Mouse (Mus musculus): Measurements from ENCODE around the gene Dlg2. TPM values are rescaled to one million over a fixed set of nuclear protein-coding genes. Genes with fewer than 3 reads are reported as not detected.

The Dlg2 gene
- polyA plus RNA-seq, 1 experiment: 0.01 TPM

- H3K36me3 ChIP-seq (ENCODE audit: control insufficient read depth, insufficient read depth): no peaks in the 10 kb centered on the region
- TF ChIP-seq CTCF (IDR thresholded peaks at IDR 0.05; ENCODE audit: control insufficient read depth, insufficient read depth, insufficient read length) (no peak), MYOD1 (IDR thresholded peaks at IDR 0.05; ENCODE audit: control insufficient read depth, insufficient read length, low read depth) (no peak), CEBPB (IDR thresholded peaks at IDR 0.05; ENCODE audit: low read depth) (no peak), MAX (IDR thresholded peaks at IDR 0.05) (no peak)
Observed at GRCm38 (mm10) chr7:91567423-91567822, 1091.0 kb downstream of the Dlg2 start.

GRCm38 (mm10) chr7:91570969-91571368 lies 1094.5 kb downstream of the Dlg2 start:
- Histone ChIP-seq H3K4me3 (ENCODE audit: insufficient read depth, poor library complexity, severe bottlenecking) (no peak overlapping the region), H3K79me3 (ENCODE audit: low read depth) (no peaks in the 10 kb centered on the region), H3K36me3 (ENCODE audit: control insufficient read depth, insufficient read depth) (no peaks in the 10 kb centered on the region), H3K27me3 (ENCODE audit: control insufficient read depth, insufficient read depth, insufficient read length) (no peaks in the 10 kb centered on the region), H3ac (ENCODE audit: control insufficient read depth, insufficient read length, low read depth) (no peak overlapping the region), H3K79me2 (ENCODE audit: control insufficient read depth, insufficient read depth) (no peaks in the 10 kb centered on the region)
- no peak for TF ChIP-seq FOSL1 (IDR thresholded peaks at IDR 0.05; ENCODE audit: insufficient read depth, low read length, poor library complexity, severe bottlenecking)

More at GRCm38 (mm10) chr7:91567423-91567822, 1091.0 kb downstream of the Dlg2 start:
- Histone ChIP-seq H3K79me3 (ENCODE audit: low read depth) (no peaks in the 10 kb centered on the region), H3K4me3 (ENCODE audit: insufficient read depth, poor library complexity, severe bottlenecking) (no peak overlapping the region), H3K79me2 (ENCODE audit: control insufficient read depth, insufficient read depth) (no peaks in the 10 kb centered on the region), H3K27me3 (ENCODE audit: control insufficient read depth, insufficient read depth, insufficient read length) (no peaks in the 10 kb centered on the region), H3ac (ENCODE audit: control insufficient read depth, insufficient read length, low read depth) (no peak overlapping the region)

DNA sequence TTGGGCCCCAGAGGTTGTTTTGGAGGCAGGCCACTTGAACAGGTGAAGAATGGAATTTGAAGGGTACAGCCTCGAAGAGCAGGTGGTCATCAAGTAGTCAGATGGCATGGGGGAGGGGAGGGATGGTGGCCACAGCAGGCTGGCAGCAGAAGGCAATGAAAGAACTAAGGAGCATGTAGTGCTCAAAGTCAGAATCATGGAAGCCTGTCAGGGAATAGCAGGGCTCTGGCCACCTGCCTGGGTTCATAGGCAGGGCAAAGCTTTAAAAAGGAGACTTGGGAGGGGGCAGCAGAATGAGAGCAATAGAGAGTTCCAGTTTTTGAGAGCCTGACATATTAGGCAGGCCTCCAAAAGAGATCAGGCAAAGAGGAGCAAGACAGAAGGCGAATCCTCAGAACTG lies 1096.2 kb downstream of the Dlg2 start:
- no peak overlapping the region for H3K4me3 ChIP-seq (ENCODE audit: insufficient read depth, poor library complexity, severe bottlenecking)
- H3K79me2 ChIP-seq (ENCODE audit: control insufficient read depth, insufficient read depth): no peaks in the 10 kb centered on the region
- no peaks in the 10 kb centered on the region for H3K79me3 ChIP-seq (ENCODE audit: low read depth)
- H3K36me3 ChIP-seq (ENCODE audit: control insufficient read depth, insufficient read depth): no peaks in the 10 kb centered on the region
- TF ChIP-seq MAX (IDR thresholded peaks at IDR 0.05): no peak
- no peak for TF ChIP-seq FOSL1 (IDR thresholded peaks at IDR 0.05; ENCODE audit: insufficient read depth, low read length, poor library complexity, severe bottlenecking)
- no peak for TF ChIP-seq USF1 (IDR thresholded peaks at IDR 0.05; ENCODE audit: low read depth)
- TF ChIP-seq MYOG (IDR thresholded peaks at IDR 0.05; ENCODE audit: control insufficient read depth, extremely low read depth, insufficient read length): no peak
- no peak for TF ChIP-seq CEBPB (IDR thresholded peaks at IDR 0.05; ENCODE audit: low read depth)
- TF ChIP-seq CTCF (IDR thresholded peaks at IDR 0.05; ENCODE audit: control insufficient read depth, insufficient read depth, insufficient read length): no peak
- TF ChIP-seq MYOD1 (IDR thresholded peaks at IDR 0.05; ENCODE audit: control insufficient read depth, insufficient read length, low read depth): no peak
- no peaks in the 10 kb centered on the region for H3K27me3 ChIP-seq (ENCODE audit: control insufficient read depth, insufficient read depth, insufficient read length)
- H3ac ChIP-seq (ENCODE audit: control insufficient read depth, insufficient read length, low read depth): no peak overlapping the region

DNA sequence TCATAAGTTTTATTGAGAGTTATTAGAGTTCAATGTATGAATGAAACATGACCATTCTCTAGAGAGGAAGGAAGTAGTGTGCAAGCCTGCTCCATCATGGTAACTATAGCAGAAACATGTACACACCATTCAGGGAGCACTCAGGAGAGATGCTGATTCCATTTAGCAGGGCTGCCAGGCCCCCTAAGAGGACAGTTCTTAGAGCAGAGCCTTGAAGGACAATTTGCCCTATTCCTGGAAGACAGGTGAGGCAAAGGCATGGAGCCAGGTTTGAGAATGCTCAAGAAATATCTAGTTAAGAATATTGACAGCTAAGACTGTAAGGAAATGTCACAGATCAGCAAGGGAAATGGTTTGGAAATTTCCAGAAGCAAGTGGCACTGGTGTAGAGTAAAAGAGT lies 1096.8 kb downstream of the Dlg2 start:
- Histone ChIP-seq H3ac (ENCODE audit: control insufficient read depth, insufficient read length, low read depth) (no peak overlapping the region), H3K79me2 (ENCODE audit: control insufficient read depth, insufficient read depth) (no peaks in the 10 kb centered on the region), H3K27me3 (ENCODE audit: control insufficient read depth, insufficient read depth, insufficient read length) (no peaks in the 10 kb centered on the region), H3K4me3 (ENCODE audit: insufficient read depth, poor library complexity, severe bottlenecking) (no peak overlapping the region), H3K79me3 (ENCODE audit: low read depth) (no peaks in the 10 kb centered on the region), H3K36me3 (ENCODE audit: control insufficient read depth, insufficient read depth) (no peaks in the 10 kb centered on the region)
- TF ChIP-seq FOSL1 (IDR thresholded peaks at IDR 0.05; ENCODE audit: insufficient read depth, low read length, poor library complexity, severe bottlenecking): no peak
- TF ChIP-seq USF1 (IDR thresholded peaks at IDR 0.05; ENCODE audit: low read depth): no peak
- no peak for TF ChIP-seq MAX (IDR thresholded peaks at IDR 0.05)
- no peak for TF ChIP-seq MYOG (IDR thresholded peaks at IDR 0.05; ENCODE audit: control insufficient read depth, extremely low read depth, insufficient read length)
- TF ChIP-seq CEBPB (IDR thresholded peaks at IDR 0.05; ENCODE audit: low read depth): no peak
- TF ChIP-seq CTCF (IDR thresholded peaks at IDR 0.05; ENCODE audit: control insufficient read depth, insufficient read depth, insufficient read length): no peak
- TF ChIP-seq MYOD1 (IDR thresholded peaks at IDR 0.05; ENCODE audit: control insufficient read depth, insufficient read length, low read depth): no peak

DNA sequence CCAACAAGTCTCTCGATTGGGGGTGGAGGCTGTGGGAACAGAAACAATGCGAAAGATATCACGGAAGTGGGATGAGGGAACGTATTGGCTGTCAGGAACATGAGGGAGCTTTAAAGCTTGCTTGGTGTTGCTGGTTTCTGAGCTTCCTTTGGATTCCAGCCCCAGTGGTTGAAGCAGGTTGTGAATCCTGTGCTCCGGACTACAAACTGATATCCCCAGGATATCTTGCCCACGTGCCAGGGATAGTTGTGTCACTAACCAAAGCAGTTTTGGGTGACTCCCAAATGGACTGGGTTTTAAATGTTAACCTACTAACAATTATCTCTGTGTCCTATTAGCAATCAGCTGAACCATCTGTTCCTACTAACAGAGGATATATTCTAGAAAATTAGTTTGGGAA lies 1099.7 kb downstream of the Dlg2 start:
- Histone ChIP-seq H3K27me3 (ENCODE audit: control insufficient read depth, insufficient read depth, insufficient read length) (no peaks in the 10 kb centered on the region), H3ac (ENCODE audit: control insufficient read depth, insufficient read length, low read depth) (no peak overlapping the region), H3K79me2 (ENCODE audit: control insufficient read depth, insufficient read depth) (no peaks in the 10 kb centered on the region), H3K4me3 (ENCODE audit: insufficient read depth, poor library complexity, severe bottlenecking) (no peak overlapping the region), H3K79me3 (ENCODE audit: low read depth) (no peaks in the 10 kb centered on the region), H3K36me3 (ENCODE audit: control insufficient read depth, insufficient read depth) (no peaks in the 10 kb centered on the region)
- no peak for TF ChIP-seq MYOD1 (IDR thresholded peaks at IDR 0.05; ENCODE audit: control insufficient read depth, insufficient read length, low read depth)
- TF ChIP-seq MAX (IDR thresholded peaks at IDR 0.05): no peak
- no peak for TF ChIP-seq CTCF (IDR thresholded peaks at IDR 0.05; ENCODE audit: control insufficient read depth, insufficient read depth, insufficient read length)
- TF ChIP-seq CEBPB (IDR thresholded peaks at IDR 0.05; ENCODE audit: low read depth): no peak
- TF ChIP-seq USF1 (IDR thresholded peaks at IDR 0.05; ENCODE audit: low read depth): no peak
- no peak for TF ChIP-seq FOSL1 (IDR thresholded peaks at IDR 0.05; ENCODE audit: insufficient read depth, low read length, poor library complexity, severe bottlenecking)
- TF ChIP-seq MYOG (IDR thresholded peaks at IDR 0.05; ENCODE audit: control insufficient read depth, extremely low read depth, insufficient read length): no peak

GRCm38 (mm10) chr7:91582203-91582602 lies 1105.7 kb downstream of the Dlg2 start:
- no peaks in the 10 kb centered on the region for H3K79me2 ChIP-seq (ENCODE audit: control insufficient read depth, insufficient read depth)
- H3K36me3 ChIP-seq (ENCODE audit: control insufficient read depth, insufficient read depth): no peaks in the 10 kb centered on the region
- no peaks in the 10 kb centered on the region for H3K79me3 ChIP-seq (ENCODE audit: low read depth)
- no peak overlapping the region for H3K4me3 ChIP-seq (ENCODE audit: insufficient read depth, poor library complexity, severe bottlenecking)
- no peak overlapping the region for H3ac ChIP-seq (ENCODE audit: control insufficient read depth, insufficient read length, low read depth)
- TF ChIP-seq FOSL1 (IDR thresholded peaks at IDR 0.05; ENCODE audit: insufficient read depth, low read length, poor library complexity, severe bottlenecking) (no peak), MYOG (IDR thresholded peaks at IDR 0.05; ENCODE audit: control insufficient read depth, extremely low read depth, insufficient read length) (no peak), USF1 (IDR thresholded peaks at IDR 0.05; ENCODE audit: low read depth) (no peak), MYOD1 (IDR thresholded peaks at IDR 0.05; ENCODE audit: control insufficient read depth, insufficient read length, low read depth) (no peak), MAX (IDR thresholded peaks at IDR 0.05) (no peak), CEBPB (IDR thresholded peaks at IDR 0.05; ENCODE audit: low read depth) (no peak), CTCF (IDR thresholded peaks at IDR 0.05; ENCODE audit: control insufficient read depth, insufficient read depth, insufficient read length) (no peak)
- H3K27me3 ChIP-seq (ENCODE audit: control insufficient read depth, insufficient read depth, insufficient read length): no peaks in the 10 kb centered on the region

All from C2C12 (cell line).